Mouse (Mus musculus): ENCODE results near the gene Fam89a. TPM values are rescaled to one million over a fixed set of nuclear protein-coding genes. Genes with fewer than 3 reads are reported as not detected.

Fam89a gene
- polyA plus RNA-seq, 1 experiment from 2014 or later, result 6.6 TPM

GRCm38 (mm10) chr8:124754101-124754791 is 2.6 kb upstream of the Fam89a start:
- no peak overlapping the region for H3K4me3 ChIP-seq (replicated peaks)
- H3K9ac ChIP-seq, result no peak overlapping the region
- peaks cover 48% of the 10 kb centered on the region for H3K27me3 ChIP-seq
- no peaks in the 10 kb centered on the region for H3K36me3 ChIP-seq
- H3K4me2 ChIP-seq (replicated peaks), result no peak overlapping the region
- no peak for ATAC-seq (ENCODE audit: insufficient number of reproducible peaks, low FRiP score, low TSS enrichment, low read depth)
- peaks cover 22% of the 10 kb centered on the region for H3K4me1 ChIP-seq
- 20% methylated on average over 11 of the region's 11 CpGs for WGBS
- H3K27ac ChIP-seq (replicated peaks), result no peak overlapping the region
- no peaks in the 10 kb centered on the region for H3K9me3 ChIP-seq (replicated peaks)

- Histone ChIP-seq H3K9me3 (replicated peaks) (no peaks in the 10 kb centered on the region), H3K4me3 (replicated peaks) (no peak overlapping the region), H3K36me3 (no peaks in the 10 kb centered on the region), H3K27ac (replicated peaks) (no peak overlapping the region), H3K27me3 (peaks cover 48% of the 10 kb centered on the region), H3K9ac (no peak overlapping the region), H3K4me2 (replicated peaks) (peak overlapping the region; percentile 94), H3K4me1 (peaks cover 22% of the 10 kb centered on the region)
- WGBS, result 32% methylated on average over 21 of the region's 21 CpGs
- no peak for ATAC-seq (ENCODE audit: insufficient number of reproducible peaks, low FRiP score, low TSS enrichment, low read depth)
Observed at GRCm38 (mm10) chr8:124752325-124752862, 762 bp upstream of the Fam89a start.

- peaks cover 22% of the 10 kb centered on the region for H3K4me1 ChIP-seq
- H3K9ac ChIP-seq, result 0 out of 2 replicates have a peak overlapping the region, but pooled peaks have one; percentile 16
- H3K27me3 ChIP-seq, result peaks cover 48% of the 10 kb centered on the region
- WGBS, result 0% methylated on average over 25 of the region's 31 CpGs
- no peak overlapping the region for H3K27ac ChIP-seq (replicated peaks)
- no peaks in the 10 kb centered on the region for H3K36me3 ChIP-seq
- H3K4me2 ChIP-seq (replicated peaks), result peak overlapping the region; percentile 94
- peak overlapping the region; percentile 59 for H3K4me3 ChIP-seq (replicated peaks)
- no peaks in the 10 kb centered on the region for H3K9me3 ChIP-seq (replicated peaks)
- ATAC-seq (ENCODE audit: insufficient number of reproducible peaks, low FRiP score, low TSS enrichment, low read depth), result no peak
Observed at GRCm38 (mm10) chr8:124751191-124751590, 441 bp downstream of the Fam89a start.

GRCm38 (mm10) chr8:124746661-124747060 is 5.0 kb downstream of the Fam89a start:
- Histone ChIP-seq H3K36me3 (no peaks in the 10 kb centered on the region), H3K9ac (no peak overlapping the region), H3K27ac (replicated peaks) (no peak overlapping the region), H3K4me3 (replicated peaks) (no peak overlapping the region), H3K27me3 (peaks cover 23% of the 10 kb centered on the region), H3K9me3 (replicated peaks) (no peaks in the 10 kb centered on the region), H3K4me2 (replicated peaks) (no peak overlapping the region), H3K4me1 (peaks cover 13% of the 10 kb centered on the region)
- 71% methylated on average over 13 of the region's 13 CpGs for WGBS
- ATAC-seq (ENCODE audit: insufficient number of reproducible peaks, low FRiP score, low TSS enrichment, low read depth), result no peak

GRCm38 (mm10) chr8:124739268-124739667 is 12.4 kb downstream of the Fam89a start:
- Histone ChIP-seq H3K4me2 (replicated peaks) (no peak overlapping the region), H3K36me3 (peaks cover 37% of the 10 kb centered on the region), H3K4me1 (no peaks in the 10 kb centered on the region), H3K27me3 (no peaks in the 10 kb centered on the region), H3K4me3 (replicated peaks) (no peak overlapping the region), H3K27ac (replicated peaks) (no peak overlapping the region), H3K9me3 (replicated peaks) (no peaks in the 10 kb centered on the region), H3K9ac (no peak overlapping the region)
- no peak for ATAC-seq (ENCODE audit: insufficient number of reproducible peaks, low FRiP score, low TSS enrichment, low read depth)
- 61% methylated on average over 1 of the region's 1 CpGs for WGBS

- ATAC-seq (ENCODE audit: insufficient number of reproducible peaks, low FRiP score, low TSS enrichment, low read depth), result no peak
- Histone ChIP-seq H3K27ac (replicated peaks) (no peak overlapping the region), H3K36me3 (peaks cover 69% of the 10 kb centered on the region), H3K4me2 (replicated peaks) (no peak overlapping the region), H3K27me3 (no peaks in the 10 kb centered on the region), H3K9me3 (replicated peaks) (no peaks in the 10 kb centered on the region), H3K4me3 (replicated peaks) (no peak overlapping the region), H3K4me1 (no peaks in the 10 kb centered on the region), H3K9ac (no peak overlapping the region)
- 67% methylated on average over 3 of the region's 3 CpGs for WGBS
Observed at GRCm38 (mm10) chr8:124735371-124735911, 16.2 kb downstream of the Fam89a start.

GRCm38 (mm10) chr8:124732828-124733227 is 18.8 kb downstream of the Fam89a start:
- no peak overlapping the region for H3K4me3 ChIP-seq (replicated peaks)
- peaks cover 89% of the 10 kb centered on the region for H3K36me3 ChIP-seq
- no peak for ATAC-seq (ENCODE audit: insufficient number of reproducible peaks, low FRiP score, low TSS enrichment, low read depth)
- no peaks in the 10 kb centered on the region for H3K9me3 ChIP-seq (replicated peaks)
- H3K4me1 ChIP-seq, result no peaks in the 10 kb centered on the region
- no peaks in the 10 kb centered on the region for H3K27me3 ChIP-seq
- WGBS, result 78% methylated on average over 8 of the region's 8 CpGs
- no peak overlapping the region for H3K9ac ChIP-seq
- H3K27ac ChIP-seq (replicated peaks), result no peak overlapping the region
- no peak overlapping the region for H3K4me2 ChIP-seq (replicated peaks)

- no peaks in the 10 kb centered on the region for H3K27me3 ChIP-seq
- no peak overlapping the region for H3K4me3 ChIP-seq (replicated peaks)
- no peak overlapping the region for H3K4me2 ChIP-seq (replicated peaks)
- no peaks in the 10 kb centered on the region for H3K9me3 ChIP-seq (replicated peaks)
- H3K36me3 ChIP-seq, result peaks cover 23% of the 10 kb centered on the region
- no peak overlapping the region for H3K27ac ChIP-seq (replicated peaks)
- peaks cover 23% of the 10 kb centered on the region for H3K4me1 ChIP-seq
- WGBS, result 93% methylated on average over 7 of the region's 7 CpGs
- ATAC-seq (ENCODE audit: insufficient number of reproducible peaks, low FRiP score, low TSS enrichment, low read depth), result no peak
- no peak overlapping the region for H3K9ac ChIP-seq
Observed at GRCm38 (mm10) chr8:124724301-124724700, 27.3 kb downstream of the Fam89a start.

GRCm38 (mm10) chr8:124721862-124722515 is 29.6 kb downstream of the Fam89a start, which contains the start of the genes Ttc13 and Arv1:
TSS of gene Ttc13 (minus strand) at chr8:124721983.
TSS of gene Arv1 (plus strand) at chr8:124722139.
- under 1% methylated on average over 59 of the region's 59 CpGs for WGBS
- peak within 1 kb of the TSS; percentile 83 for H3K4me3 ChIP-seq (replicated peaks)
- H3K4me1 ChIP-seq, result peaks cover 23% of the 10 kb centered on the region
- peak within 1 kb of the TSS; percentile 91 for H3K4me2 ChIP-seq (replicated peaks)
- no peaks in the 10 kb centered on the region for H3K27me3 ChIP-seq
- H3K9ac ChIP-seq, result peak within 1 kb of the TSS; percentile 59
- H3K27ac ChIP-seq (replicated peaks), result no peak within 1 kb of the TSS; the same call in 1 of the 2 replicates
- peak; percentile 100 for ATAC-seq (ENCODE audit: insufficient number of reproducible peaks, low FRiP score, low TSS enrichment, low read depth)
- peaks cover 10% of the 10 kb centered on the region for H3K36me3 ChIP-seq
- no peaks in the 10 kb centered on the region for H3K9me3 ChIP-seq (replicated peaks)

- Histone ChIP-seq H3K27me3 (no peaks in the 10 kb centered on the region), H3K4me1 (peaks cover 23% of the 10 kb centered on the region), H3K9ac (peak overlapping the region; percentile 59), H3K9me3 (replicated peaks) (no peaks in the 10 kb centered on the region), H3K36me3 (peaks cover 3% of the 10 kb centered on the region; the same call in 1 of the 2 replicates), H3K4me2 (replicated peaks) (peak overlapping the region; percentile 91), H3K4me3 (replicated peaks) (peak overlapping the region; percentile 83), H3K27ac (replicated peaks) (no peak overlapping the region)
- ATAC-seq (ENCODE audit: insufficient number of reproducible peaks, low FRiP score, low TSS enrichment, low read depth), result peak; percentile 49
- 3% methylated on average over 31 of the region's 31 CpGs for WGBS
Observed at GRCm38 (mm10) chr8:124720938-124721861, 30.4 kb downstream of the Fam89a start.

Data from embryonic facial prominence, embryonic 15.5 days (tissue).